In the genomic region with DNA sequence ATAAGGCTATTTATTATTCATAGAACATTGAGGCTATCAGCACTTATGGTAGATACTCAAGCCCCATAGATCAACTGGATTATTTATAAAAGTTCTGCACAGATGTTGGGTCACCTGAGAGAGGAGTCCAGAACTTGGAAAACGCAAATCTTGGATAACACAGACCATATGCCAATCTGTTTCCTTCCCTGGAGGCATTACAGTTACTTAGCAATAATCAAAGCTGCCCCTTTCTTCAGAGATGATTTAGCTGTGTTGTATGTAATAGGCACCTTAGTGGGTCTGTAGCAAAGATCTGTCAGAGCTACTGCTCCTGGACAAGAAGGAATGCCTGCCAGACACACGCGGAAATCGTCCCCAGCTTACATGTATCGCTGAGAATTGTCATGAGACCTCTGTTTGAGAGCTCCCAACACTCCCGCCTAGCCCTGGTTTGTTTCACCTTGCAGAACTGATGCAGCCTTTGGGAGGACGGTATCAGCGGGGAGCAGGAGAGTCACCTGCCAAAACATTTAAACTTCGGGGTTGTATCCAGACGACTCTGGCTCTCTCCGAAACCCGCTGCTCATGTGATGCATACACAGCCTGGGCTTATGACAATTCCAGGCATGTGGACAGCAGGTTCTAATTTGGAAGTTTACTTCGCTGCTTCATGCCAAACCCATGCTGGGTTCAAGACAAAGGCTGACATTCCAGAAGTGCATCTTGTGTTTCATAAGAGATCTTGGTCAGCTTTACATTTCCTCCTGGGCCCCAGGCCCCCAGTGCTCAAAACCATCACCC, we compare ENCODE assay signal across 14 mouse cellular contexts. TPM values are rescaled to one million over a fixed set of nuclear protein-coding genes. Genes with fewer than 3 reads are reported as not detected.
DNase-seq lines count a peak whose midpoint lies in the region; ATAC-seq lines count a peak whose summit lies in the region.
"Had no signal": no experiment of that assay in that cellular context is flagged by ENCODE, and none has a peak within 500 bp of the region (broad histone marks: within the 10 kb centered on the region; RNA-seq: fewer than 3 reads in every experiment).

No protein-coding gene starts in this region.

- H3K9me3 ChIP-seq in heart, embryonic 10.5 days = no peaks in the 10 kb centered on the region
- H3K9me3 ChIP-seq in embryonic facial prominence, embryonic 15.5 days (replicated peaks) = no peaks in the 10 kb centered on the region
- H3K9me3 ChIP-seq: heart, embryonic 13.5 days; hindbrain, embryonic 15.5 days; neural tube, embryonic 15.5 days had no signal

- H3K36me3 ChIP-seq in heart, embryonic 10.5 days = no peaks in the 10 kb centered on the region
- H3K36me3 ChIP-seq in embryonic facial prominence, embryonic 15.5 days = no peaks in the 10 kb centered on the region
- H3K36me3 ChIP-seq: heart, embryonic 13.5 days; hindbrain, embryonic 15.5 days; neural tube, embryonic 15.5 days had no signal

- peak; percentile 93 for DNase-seq in heart, adult 11 months
- no peak for DNase-seq in heart, embryonic 10.5 days (ENCODE audit: low spot score)
- DNase-seq in NIH3T3 (ENCODE audit: low read depth) = peak; percentile 38
- DNase-seq in cerebellum, adult 9-11 months = peak; percentile 48
- DNase-seq in left cerebral cortex, adult 9 months (ENCODE audit: low spot score in 2 of 2) = no peak
- DNase-seq in frontal cortex, postnatal 10 days (ENCODE audit: low spot score in 2 of 2) = no peak
- DNase-seq in adrenal gland, postnatal 14 days = no peak
- DNase-seq: B cell, adult 2 months; kidney, adult 9 months had no signal

- no peak overlapping the region for H3K4me3 ChIP-seq in heart, embryonic 10.5 days
- H3K4me3 ChIP-seq in embryonic facial prominence, embryonic 15.5 days (replicated peaks) = no peak overlapping the region; the same call in 1 of the 2 replicates
- H3K4me3 ChIP-seq: heart, embryonic 13.5 days; hindbrain, embryonic 15.5 days; neural tube, embryonic 15.5 days had no signal

- ATAC-seq in embryonic facial prominence, embryonic 15.5 days (ENCODE audit: insufficient number of reproducible peaks, low FRiP score, low TSS enrichment, low read depth) = peak; percentile 24; the same call in 1 of the 2 replicates

- no peaks in the 10 kb centered on the region for H3K4me1 ChIP-seq in heart, embryonic 10.5 days
- peaks cover 16% of the 10 kb centered on the region for H3K4me1 ChIP-seq in embryonic facial prominence, embryonic 15.5 days
- H3K4me1 ChIP-seq: heart, embryonic 13.5 days; hindbrain, embryonic 15.5 days; neural tube, embryonic 15.5 days had no signal

- no peak overlapping the region for H3K27ac ChIP-seq in heart, embryonic 10.5 days
- H3K27ac ChIP-seq in embryonic facial prominence, embryonic 15.5 days (replicated peaks) = peak overlapping the region; percentile 28; the same call in 1 of the 2 replicates
- H3K27ac ChIP-seq: heart, embryonic 13.5 days; hindbrain, embryonic 15.5 days; liver, embryonic 14.5 days; neural tube, embryonic 15.5 days had no signal

- no peak overlapping the region for H3K9ac ChIP-seq in embryonic facial prominence, embryonic 15.5 days
- H3K9ac ChIP-seq: heart, embryonic 13.5 days; hindbrain, embryonic 15.5 days; liver, embryonic 14.5 days; neural tube, embryonic 15.5 days had no signal

- H3K27me3 ChIP-seq in heart, embryonic 10.5 days (ENCODE audit: insufficient read depth, poor library complexity, severe bottlenecking) = no peaks in the 10 kb centered on the region
- H3K27me3 ChIP-seq in embryonic facial prominence, embryonic 15.5 days = no peaks in the 10 kb centered on the region
- H3K27me3 ChIP-seq: heart, embryonic 13.5 days; hindbrain, embryonic 15.5 days; neural tube, embryonic 15.5 days had no signal

- 70% methylated on average over 13 of the region's 13 CpGs for WGBS in heart, embryonic 10.5 days
- 29% methylated on average over 13 of the region's 13 CpGs for WGBS in embryonic facial prominence, embryonic 15.5 days

- H3K4me2 ChIP-seq in embryonic facial prominence, embryonic 15.5 days (replicated peaks) = peak overlapping the region; percentile 32; the same call in 1 of the 2 replicates
- H3K4me2 ChIP-seq: heart, embryonic 13.5 days; hindbrain, embryonic 15.5 days; neural tube, embryonic 15.5 days had no signal

RNA-seq across cellular contexts. Expression of a gene that starts 31.2 kb away (rescaled TPM):
- 1.2 and 2.4 TPM in 2 replicates for polyA plus RNA-seq in heart, embryonic 10.5 days (2016; fragmentation: Nextera tagmentation; extraction: Ambion mirVana)
- 3.7 and 3.8 TPM in 2 replicates for polyA plus RNA-seq in embryonic facial prominence, embryonic 15.5 days (2015; fragmentation: Nextera tagmentation; extraction: Ambion mirVana)
- total RNA-seq in adrenal gland, postnatal 14 days (2021) = 1.9 and 2.3 TPM in 2 replicates

RNA-seq across cellular contexts. Expression of a gene that starts 55.7 kb away (rescaled TPM):
- polyA plus RNA-seq in heart, embryonic 10.5 days (2016; fragmentation: Nextera tagmentation; extraction: Ambion mirVana) = 46.8 and 58.0 TPM in 2 replicates
- 58.2 and 59.4 TPM in 2 replicates for polyA plus RNA-seq in embryonic facial prominence, embryonic 15.5 days (2015; fragmentation: Nextera tagmentation; extraction: Ambion mirVana)
- total RNA-seq in adrenal gland, postnatal 14 days (2021) = 27.2 and 30.6 TPM in 2 replicates

Comparison
In these comparisons a context has a peak if more than half of its experiments do, and no peak if none do; other contexts are left out.
1. DNase-seq: peak in heart, adult 11 months (single experiment), NIH3T3 (single experiment) and cerebellum, adult 9-11 months (single experiment); none in heart, embryonic 10.5 days (single experiment), left cerebral cortex, adult 9 months (0 of 2), frontal cortex, postnatal 10 days (0 of 2) and adrenal gland, postnatal 14 days (single experiment).